Mouse (Mus musculus): ENCODE results near the gene Rps6ka6.

The Rps6ka6 gene

GRCm38 (mm10) chrX:111537859-111538258 is at the start of gene Rps6ka6:
TSS of gene Rps6ka6 (minus strand) at chrX:111537959.
- Histone ChIP-seq H3K9me3 (ENCODE audit: low read length) (no peaks in the 10 kb centered on the region), H3K36me3 (ENCODE audit: insufficient read depth, low read length) (no peaks in the 10 kb centered on the region), H3K27me3 (ENCODE audit: insufficient read depth, low read length) (no peaks in the 10 kb centered on the region), H3K4me1 (replicated peaks; ENCODE audit: low read depth, low read length) (no peaks in the 10 kb centered on the region), H3K4me3 (replicated peaks; ENCODE audit: low read length) (no peak within 1 kb of the TSS)
- TF ChIP-seq CTCF (conservative IDR thresholded peaks at IDR 0.05; ENCODE audit: low read length) (no peak), NANOG (IDR thresholded peaks at IDR 0.05; ENCODE audit: borderline replicate concordance, low read length) (no peak), POU5F1 (IDR thresholded peaks at IDR 0.05; ENCODE audit: borderline replicate concordance, low read length) (no peak)

DNA sequence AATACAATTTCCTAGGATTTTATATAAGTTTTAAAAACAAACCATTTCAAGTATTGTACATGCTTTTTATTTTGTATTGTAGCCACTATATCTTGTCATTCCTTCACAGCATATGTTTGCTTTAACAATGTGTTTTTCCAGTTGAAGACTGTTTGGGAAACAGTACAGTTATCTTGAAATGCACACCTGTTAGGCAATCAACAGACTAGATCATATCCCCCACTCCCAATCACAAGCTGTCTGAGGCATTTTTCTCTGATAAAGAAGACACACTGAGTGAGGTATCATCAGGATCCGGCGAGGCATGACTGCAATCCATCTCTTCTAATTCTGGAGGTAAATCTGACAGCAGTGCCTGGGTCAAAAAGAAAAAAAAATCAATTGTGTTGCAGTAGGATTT is 39.3 kb upstream of the Rps6ka6 start:
- TF ChIP-seq CTCF (conservative IDR thresholded peaks at IDR 0.05; ENCODE audit: low read length) (no peak), NANOG (IDR thresholded peaks at IDR 0.05; ENCODE audit: borderline replicate concordance, low read length) (no peak), POU5F1 (IDR thresholded peaks at IDR 0.05; ENCODE audit: borderline replicate concordance, low read length) (no peak)
- Histone ChIP-seq H3K27me3 (ENCODE audit: insufficient read depth, low read length) (no peaks in the 10 kb centered on the region), H3K36me3 (ENCODE audit: insufficient read depth, low read length) (no peaks in the 10 kb centered on the region), H3K9me3 (ENCODE audit: low read length) (no peaks in the 10 kb centered on the region), H3K4me1 (replicated peaks; ENCODE audit: low read depth, low read length) (no peaks in the 10 kb centered on the region), H3K4me3 (replicated peaks; ENCODE audit: low read length) (no peak overlapping the region)

DNA sequence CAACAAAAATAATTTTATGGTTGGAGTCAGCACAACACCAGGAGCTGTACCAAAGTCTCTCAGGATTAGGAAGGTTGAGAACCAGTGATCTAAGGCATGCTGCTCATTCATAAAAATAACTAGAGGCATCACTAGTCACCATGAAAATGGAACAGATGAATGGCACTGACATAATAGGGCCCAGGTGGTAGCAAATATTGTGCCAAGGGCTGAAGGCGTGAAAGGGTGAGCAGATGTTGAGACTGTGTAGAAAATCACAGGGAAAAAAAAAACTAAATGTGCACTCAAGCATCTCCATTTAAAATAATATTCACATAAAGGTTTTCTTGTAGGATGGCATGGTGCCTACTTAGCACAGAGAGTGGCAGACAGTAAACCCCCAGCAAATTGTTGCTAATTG is 19.6 kb downstream of the Rps6ka6 start:
- TF ChIP-seq POU5F1 (IDR thresholded peaks at IDR 0.05; ENCODE audit: borderline replicate concordance, low read length) (no peak), CTCF (conservative IDR thresholded peaks at IDR 0.05; ENCODE audit: low read length) (no peak), NANOG (IDR thresholded peaks at IDR 0.05; ENCODE audit: borderline replicate concordance, low read length) (no peak)
- no peaks in the 10 kb centered on the region for H3K9me3 ChIP-seq (ENCODE audit: low read length)
- no peak overlapping the region for H3K4me3 ChIP-seq (replicated peaks; ENCODE audit: low read length)
- no peaks in the 10 kb centered on the region for H3K27me3 ChIP-seq (ENCODE audit: insufficient read depth, low read length)
- H3K36me3 ChIP-seq (ENCODE audit: insufficient read depth, low read length), result no peaks in the 10 kb centered on the region
- H3K4me1 ChIP-seq (replicated peaks; ENCODE audit: low read depth, low read length), result no peaks in the 10 kb centered on the region

- Histone ChIP-seq H3K27me3 (ENCODE audit: insufficient read depth, low read length) (no peaks in the 10 kb centered on the region), H3K4me3 (replicated peaks; ENCODE audit: low read length) (peak overlapping the region; percentile 70), H3K9me3 (ENCODE audit: low read length) (no peaks in the 10 kb centered on the region), H3K4me1 (replicated peaks; ENCODE audit: low read depth, low read length) (no peaks in the 10 kb centered on the region), H3K36me3 (ENCODE audit: insufficient read depth, low read length) (no peaks in the 10 kb centered on the region)
- TF ChIP-seq CTCF (conservative IDR thresholded peaks at IDR 0.05; ENCODE audit: low read length) (no peak), POU5F1 (IDR thresholded peaks at IDR 0.05; ENCODE audit: borderline replicate concordance, low read length) (no peak), NANOG (IDR thresholded peaks at IDR 0.05; ENCODE audit: borderline replicate concordance, low read length) (no peak)
Observed at GRCm38 (mm10) chrX:111463565-111464093, 74.1 kb downstream of the Rps6ka6 start.

- H3K4me1 ChIP-seq (replicated peaks; ENCODE audit: low read depth, low read length), result no peaks in the 10 kb centered on the region
- H3K27me3 ChIP-seq (ENCODE audit: insufficient read depth, low read length), result no peaks in the 10 kb centered on the region
- no peak for TF ChIP-seq CTCF (conservative IDR thresholded peaks at IDR 0.05; ENCODE audit: low read length)
- TF ChIP-seq NANOG (IDR thresholded peaks at IDR 0.05; ENCODE audit: borderline replicate concordance, low read length), result no peak
- TF ChIP-seq POU5F1 (IDR thresholded peaks at IDR 0.05; ENCODE audit: borderline replicate concordance, low read length), result no peak
- peak overlapping the region; percentile 82 for H3K4me3 ChIP-seq (replicated peaks; ENCODE audit: low read length)
- no peaks in the 10 kb centered on the region for H3K9me3 ChIP-seq (ENCODE audit: low read length)
- no peaks in the 10 kb centered on the region for H3K36me3 ChIP-seq (ENCODE audit: insufficient read depth, low read length)
Observed at GRCm38 (mm10) chrX:111462833-111463564, 74.8 kb downstream of the Rps6ka6 start.

GRCm38 (mm10) chrX:111462495-111462832 is 75.3 kb downstream of the Rps6ka6 start:
- Histone ChIP-seq H3K4me3 (replicated peaks; ENCODE audit: low read length) (peak overlapping the region; percentile 82), H3K36me3 (ENCODE audit: insufficient read depth, low read length) (no peaks in the 10 kb centered on the region), H3K9me3 (ENCODE audit: low read length) (no peaks in the 10 kb centered on the region), H3K4me1 (replicated peaks; ENCODE audit: low read depth, low read length) (no peaks in the 10 kb centered on the region), H3K27me3 (ENCODE audit: insufficient read depth, low read length) (no peaks in the 10 kb centered on the region)
- TF ChIP-seq NANOG (IDR thresholded peaks at IDR 0.05; ENCODE audit: borderline replicate concordance, low read length), result no peak
- no peak for TF ChIP-seq POU5F1 (IDR thresholded peaks at IDR 0.05; ENCODE audit: borderline replicate concordance, low read length)
- no peak for TF ChIP-seq CTCF (conservative IDR thresholded peaks at IDR 0.05; ENCODE audit: low read length)

DNA sequence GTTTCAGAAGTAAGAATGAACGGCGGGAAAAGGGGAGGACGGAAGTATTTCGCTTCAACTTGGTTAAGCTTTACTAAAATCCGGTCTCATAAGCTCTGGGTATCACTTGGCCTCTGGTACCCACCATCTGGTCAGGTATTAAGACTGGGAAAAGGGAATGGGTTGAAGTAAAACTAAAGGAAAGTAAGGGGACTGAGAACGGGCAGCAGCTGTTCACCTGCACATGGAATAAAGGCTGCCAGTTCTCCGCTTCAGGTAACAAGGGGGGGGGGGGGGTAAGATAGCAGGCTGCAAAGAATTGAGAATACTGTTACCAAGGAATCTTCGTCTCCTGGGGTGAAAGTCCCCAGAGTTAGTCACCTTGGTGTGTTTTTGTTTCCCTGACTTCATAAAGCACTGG is 75.7 kb downstream of the Rps6ka6 start:
- Histone ChIP-seq H3K9me3 (ENCODE audit: low read length) (no peaks in the 10 kb centered on the region), H3K27me3 (ENCODE audit: insufficient read depth, low read length) (no peaks in the 10 kb centered on the region), H3K36me3 (ENCODE audit: insufficient read depth, low read length) (no peaks in the 10 kb centered on the region), H3K4me1 (replicated peaks; ENCODE audit: low read depth, low read length) (no peaks in the 10 kb centered on the region), H3K4me3 (replicated peaks; ENCODE audit: low read length) (peak overlapping the region; percentile 82)
- no peak for TF ChIP-seq NANOG (IDR thresholded peaks at IDR 0.05; ENCODE audit: borderline replicate concordance, low read length)
- no peak for TF ChIP-seq POU5F1 (IDR thresholded peaks at IDR 0.05; ENCODE audit: borderline replicate concordance, low read length)
- no peak for TF ChIP-seq CTCF (conservative IDR thresholded peaks at IDR 0.05; ENCODE audit: low read length)

GRCm38 (mm10) chrX:111460166-111460565 is 77.6 kb downstream of the Rps6ka6 start:
- no peaks in the 10 kb centered on the region for H3K4me1 ChIP-seq (replicated peaks; ENCODE audit: low read depth, low read length)
- no peak for TF ChIP-seq POU5F1 (IDR thresholded peaks at IDR 0.05; ENCODE audit: borderline replicate concordance, low read length)
- no peak for TF ChIP-seq NANOG (IDR thresholded peaks at IDR 0.05; ENCODE audit: borderline replicate concordance, low read length)
- TF ChIP-seq CTCF (conservative IDR thresholded peaks at IDR 0.05; ENCODE audit: low read length), result no peak
- no peaks in the 10 kb centered on the region for H3K27me3 ChIP-seq (ENCODE audit: insufficient read depth, low read length)
- no peaks in the 10 kb centered on the region for H3K36me3 ChIP-seq (ENCODE audit: insufficient read depth, low read length)
- H3K4me3 ChIP-seq (replicated peaks; ENCODE audit: low read length), result no peak overlapping the region
- no peaks in the 10 kb centered on the region for H3K9me3 ChIP-seq (ENCODE audit: low read length)
